ENCODE assay signal across 7 mouse cellular contexts in genomic region chr13:23745381-23746161, GRCm38 (mm10). TPM values are rescaled to one million over a fixed set of nuclear protein-coding genes. Genes with fewer than 3 reads are reported as not detected.
DNase-seq lines count a peak whose midpoint lies in the region; ATAC-seq lines count a peak whose summit lies in the region.

Gene Hist1h3c, minus strand, starts transcription at chr13:23745602.

- ATAC-seq in hindbrain, embryonic 16.5 days = peak; percentile 70

- H3K27ac ChIP-seq in hindbrain, embryonic 16.5 days (ENCODE audit: low read depth, low read length) = peak within 1 kb of the TSS; percentile 94

- under 1% methylated on average over 23 of the region's 28 CpGs for WGBS in hindbrain, embryonic 16.5 days

- peaks cover 11% of the 10 kb centered on the region for H3K4me1 ChIP-seq in hindbrain, embryonic 16.5 days (ENCODE audit: control insufficient read depth, insufficient read depth, low read depth, low read length)
- peaks cover 53% of the 10 kb centered on the region for H3K4me1 ChIP-seq in megakaryocyte, embryonic 14.5 days

- no peaks in the 10 kb centered on the region for H3K9me3 ChIP-seq in hindbrain, embryonic 16.5 days (ENCODE audit: control insufficient read depth, low read length)
- H3K9me3 ChIP-seq in megakaryocyte, embryonic 14.5 days = no peaks in the 10 kb centered on the region

- peak within 1 kb of the TSS; percentile 75 for H3K4me2 ChIP-seq in hindbrain, embryonic 16.5 days (ENCODE audit: low read length)

- peak within 1 kb of the TSS; percentile 59 for H3K9ac ChIP-seq in hindbrain, embryonic 16.5 days (ENCODE audit: low read depth, low read length)

- no peaks in the 10 kb centered on the region for H3K27me3 ChIP-seq in hindbrain, embryonic 16.5 days (replicated peaks; ENCODE audit: control insufficient read depth, insufficient read depth, low read length)
- no peaks in the 10 kb centered on the region for H3K27me3 ChIP-seq in megakaryocyte, embryonic 14.5 days (replicated peaks)

- no peaks in the 10 kb centered on the region for H3K36me3 ChIP-seq in hindbrain, embryonic 16.5 days (ENCODE audit: control insufficient read depth, insufficient read depth, low read length)
- no peaks in the 10 kb centered on the region for H3K36me3 ChIP-seq in megakaryocyte, embryonic 14.5 days (replicated peaks; ENCODE audit: low read length)

- peak; percentile 93 for DNase-seq in adipocyte (ENCODE audit: low spot score)
- DNase-seq in cerebellum, postnatal 4 days (ENCODE audit: low spot score in 2 of 2) = peak; percentile 69 to 83
- DNase-seq in gastrocnemius, adult 18-20 months (ENCODE audit: low spot score) = peak; percentile 80
- peak; percentile 71 to 81 for DNase-seq in left cerebral cortex, adult 8-10 months (ENCODE audit: low spot score in 2 of 2)
- DNase-seq in right cerebral cortex, postnatal 36 days (ENCODE audit: low spot score in 2 of 2) = peak; percentile 60 to 79

- H3K4me3 ChIP-seq in hindbrain, embryonic 16.5 days (ENCODE audit: low read length) = peak within 1 kb of the TSS; percentile 44
- H3K4me3 ChIP-seq in megakaryocyte, embryonic 14.5 days (replicated peaks) = peak within 1 kb of the TSS; percentile 90

RNA-seq across cellular contexts. Expression of gene Hist1h3c, which starts in this region (rescaled TPM):
- not detected for total RNA-seq in gastrocnemius, adult 18-20 months (2021)
- polyA plus RNA-seq in hindbrain, embryonic 16.5 days (2015; fragmentation: Nextera tagmentation; extraction: Ambion mirVana) = 0.70 and 1.2 TPM in 2 replicates
- 1 to 10 TPM; 1.1 to 3.3 (median 2.8) TPM for total RNA-seq in left cerebral cortex, adult 8-10 months (2022)
- 12.6 TPM in 1 of 2 replicates, not detected in the other for polyA plus RNA-seq in megakaryocyte, embryonic 14.5 days (2012; ENCODE audit: insufficient read depth, low replicate concordance)

Comparison
In these comparisons a context has a peak if more than half of its experiments do, and no peak if none do; other contexts are left out.
1. Peak in every context shown above with its lines: DNase-seq, ATAC-seq, H3K4me3 ChIP-seq and H3K27ac ChIP-seq.
2. Peak in DNase-seq in gastrocnemius, adult 18-20 months; RNA of the gene not detected or under 1 TPM.